Comparison of ENCODE assay signal across 10 mouse cellular contexts in the genomic region with DNA sequence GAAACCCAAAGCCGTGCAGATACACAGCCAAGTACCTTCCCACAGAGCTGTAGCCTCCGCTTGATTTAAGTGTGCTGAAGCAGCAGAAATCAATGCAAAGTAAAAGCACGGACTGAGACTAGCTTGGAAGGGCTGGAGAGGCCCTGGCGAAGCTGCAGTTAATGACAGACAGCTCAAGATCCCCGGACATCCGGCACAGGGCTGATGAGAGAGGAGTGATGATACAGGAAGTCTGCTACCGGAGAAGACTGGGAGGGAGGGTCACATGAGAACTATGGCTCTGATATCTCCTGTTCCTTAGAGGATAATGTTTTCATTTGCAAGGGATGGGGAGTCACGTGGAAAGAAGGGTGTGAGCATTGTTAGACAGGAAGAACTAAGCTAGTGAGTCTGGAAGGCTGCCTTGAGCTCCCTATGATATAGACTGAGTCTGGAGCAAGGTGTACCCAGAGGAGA. TPM values are rescaled to one million over a fixed set of nuclear protein-coding genes. Genes with fewer than 3 reads are reported as not detected.
DNase-seq lines count a peak whose midpoint lies in the region; ATAC-seq and TF ChIP-seq lines count a peak whose summit lies in the region.
"Had no signal": no experiment of that assay in that cellular context is flagged by ENCODE, and none has a peak within 500 bp of the region (broad histone marks: within the 10 kb centered on the region; RNA-seq: fewer than 3 reads in every experiment).

No protein-coding gene starts in this region.

- no peaks in the 10 kb centered on the region for H3K9me3 ChIP-seq in liver, postnatal 0 days (ENCODE audit: low read length)

- TF ChIP-seq EP300 in heart, adult 2 months (IDR thresholded peaks at IDR 0.05; ENCODE audit: insufficient read depth, low read depth, low read length): no peak
- no peak for TF ChIP-seq EP300 in liver, postnatal 0 days (IDR thresholded peaks at IDR 0.05; ENCODE audit: low read depth)

- H3K27ac ChIP-seq in heart, adult 2 months: peak overlapping the region; percentile 60
- peak overlapping the region; percentile 64 for H3K27ac ChIP-seq in liver, postnatal 0 days (ENCODE audit: low read depth)

- H3K36me3 ChIP-seq in heart, adult 2 months (ENCODE audit: control insufficient read depth, insufficient read depth, low read length): no peaks in the 10 kb centered on the region; the same call in 1 of the 2 replicates
- H3K36me3 ChIP-seq in liver, postnatal 0 days (replicated peaks; ENCODE audit: insufficient read depth, low read length): no peaks in the 10 kb centered on the region

- WGBS in heart, adult 2 months: 14% methylated on average over 8 of the region's 8 CpGs
- 33% methylated on average over 8 of the region's 8 CpGs for WGBS in liver, postnatal 0 days (ENCODE audit: insufficient replicate concordance)

- intact Hi-C loops in heart, adult 2 months (cut with DNase I): loop anchor here (10.0 kb wide), 1 partner anchor 46 kb away; no protein-coding TSS in a partner anchor

- DNase-seq in right cerebral cortex, adult 18-20 months: peak; percentile 25
- no peak for DNase-seq in right cerebral cortex, postnatal 14 days
- peak; percentile 34 for DNase-seq in heart, adult 2 months
- peak; percentile 12 for DNase-seq in kidney, adult 11 months
- DNase-seq in liver, postnatal 0 days: no peak
- peak; percentile 41 for DNase-seq in skeletal muscle tissue, adult 2 months (ENCODE audit: low read depth, low spot score)
- no peak for DNase-seq in MN1 (ENCODE audit: low spot score)

- H3K4me2 ChIP-seq in liver, postnatal 0 days (ENCODE audit: low read depth, low read length): peak overlapping the region; percentile 9; the same call in 1 of the 2 replicates

- no peaks in the 10 kb centered on the region for H3K27me3 ChIP-seq in heart, adult 2 months (ENCODE audit: control insufficient read depth, insufficient read depth, low read length)
- no peaks in the 10 kb centered on the region for H3K27me3 ChIP-seq in liver, postnatal 0 days (ENCODE audit: insufficient read depth, low read length)

- H3K4me3 ChIP-seq in heart, adult 2 months: no peak overlapping the region
- no peak overlapping the region for H3K4me3 ChIP-seq in liver, postnatal 0 days (ENCODE audit: low read depth, low read length)

- ATAC-seq in liver, postnatal 0 days: peak; percentile 60
- no peak for ATAC-seq in erythroid progenitor cell, adult 5-6 weeks (replicated peaks; ENCODE audit: low FRiP score, poor library complexity, severe bottlenecking)

- peaks cover 7% of the 10 kb centered on the region for H3K4me1 ChIP-seq in heart, adult 2 months (ENCODE audit: control insufficient read depth, insufficient read depth, low read length)
- peaks cover 19% of the 10 kb centered on the region for H3K4me1 ChIP-seq in liver, postnatal 0 days (ENCODE audit: insufficient read depth)

- TF ChIP-seq CTCF in heart, adult 2 months (IDR thresholded peaks at IDR 0.05): no peak
- TF ChIP-seq CTCF in liver, postnatal 0 days (IDR thresholded peaks at IDR 0.05; ENCODE audit: low read depth): no peak

- H3K79me2 ChIP-seq in heart, adult 2 months (replicated peaks; ENCODE audit: control insufficient read depth, insufficient read depth, low read length): no peaks in the 10 kb centered on the region

- TF ChIP-seq POLR2A in heart, adult 2 months (IDR thresholded peaks at IDR 0.05; ENCODE audit: insufficient read depth, low read depth, low read length): no peak

- no peak overlapping the region for H3K9ac ChIP-seq in heart, adult 2 months (ENCODE audit: low read depth, low read length)
- peak overlapping the region; percentile 7; the same call in 1 of the 2 replicates for H3K9ac ChIP-seq in liver, postnatal 0 days (replicated peaks)

RNA-seq across cellular contexts. Expression of a gene that starts 13.1 kb away (rescaled TPM):
- 1 to 10 TPM; 5.8 to 6.2 TPM for total RNA-seq in heart, adult 2 months (2021)
- 3.5 and 5.3 TPM in 2 replicates for polyA plus RNA-seq in heart, adult 2 months (2012; rRNA removed)
- 57.0 and 61.4 TPM in 2 replicates for polyA plus RNA-seq in liver, postnatal 0 days (2015; fragmentation: Nextera tagmentation; extraction: Ambion mirVana)
- 8.8 and 14.1 TPM in 2 replicates for total RNA-seq in erythroid progenitor cell, adult 5-6 weeks (2015; ENCODE audit: low replicate concordance)
- total RNA-seq in erythroid progenitor cell, adult 5-6 weeks (2017; ENCODE audit: low replicate concordance): 6.9 and 15.0 TPM in 2 replicates
- total RNA-seq: MEL had no signal

RNA-seq across cellular contexts. Expression of a gene that starts 37.6 kb away (rescaled TPM):
- total RNA-seq in heart, adult 2 months (2021): not detected
- polyA plus RNA-seq in heart, adult 2 months (2012; rRNA removed): 0.25 TPM in 1 of 2 replicates, not detected in the other
- 0.11 and 0.23 TPM in 2 replicates for polyA plus RNA-seq in liver, postnatal 0 days (2015; fragmentation: Nextera tagmentation; extraction: Ambion mirVana)
- total RNA-seq in erythroid progenitor cell, adult 5-6 weeks (2015; ENCODE audit: low replicate concordance): not detected in 2 replicates
- not detected in 2 replicates for total RNA-seq in erythroid progenitor cell, adult 5-6 weeks (2017; ENCODE audit: low replicate concordance)
- total RNA-seq: hematopoietic stem cell, adult 5-6 weeks; MEL had no signal

RNA-seq across cellular contexts. Expression of a gene that starts 49.1 kb away (rescaled TPM):
- not detected for total RNA-seq in heart, adult 2 months (2021)
- polyA plus RNA-seq in heart, adult 2 months (2012; rRNA removed): 0.02 and 0.03 TPM in 2 replicates
- polyA plus RNA-seq in liver, postnatal 0 days (2015; fragmentation: Nextera tagmentation; extraction: Ambion mirVana): not detected in 2 replicates
- not detected in 2 replicates for total RNA-seq in erythroid progenitor cell, adult 5-6 weeks (2015; ENCODE audit: low replicate concordance)
- 0.13 TPM in 1 of 2 replicates, not detected in the other for total RNA-seq in erythroid progenitor cell, adult 5-6 weeks (2017; ENCODE audit: low replicate concordance)
- total RNA-seq: hematopoietic stem cell, adult 5-6 weeks; MEL had no signal

Comparison
In these comparisons a context has a peak if more than half of its experiments do, and no peak if none do; other contexts are left out.
1. DNase-seq: peak in right cerebral cortex, adult 18-20 months (single experiment), heart, adult 2 months (2 of 2), kidney, adult 11 months (single experiment) and skeletal muscle tissue, adult 2 months (single experiment); none in right cerebral cortex, postnatal 14 days (single experiment), liver, postnatal 0 days (single experiment) and MN1 (single experiment).